Mouse (Mus musculus): ENCODE data around the gene Foxe1. TPM values are rescaled to one million over a fixed set of nuclear protein-coding genes. Genes with fewer than 3 reads are reported as not detected.
A peak's percentile ranks its signal among the peaks of the same experiment; 100 is the strongest.

Foxe1 gene
- total RNA-seq, 2 experiments from 2014 or later, result not detected

- ATAC-seq (replicated peaks; ENCODE audit: low FRiP score, low TSS enrichment, poor library complexity, severe bottlenecking), result peak; percentile 46; the same call in 1 of the 2 replicates
Measured at GRCm38 (mm10) chr4:46390390-46390970, 47.1 kb downstream of the Foxe1 start.

- no peak for ATAC-seq (replicated peaks; ENCODE audit: low FRiP score, low TSS enrichment, poor library complexity, severe bottlenecking)
Measured at GRCm38 (mm10) chr4:46394388-46394787, 51.0 kb downstream of the Foxe1 start.

GRCm38 (mm10) chr4:46395736-46396135 is 52.3 kb downstream of the Foxe1 start:
- ATAC-seq (replicated peaks; ENCODE audit: low FRiP score, low TSS enrichment, poor library complexity, severe bottlenecking), result peak; percentile 84

Other genes starting within 250 kb of the Foxe1 start
- 88.8 and 101 TPM in 2 replicates for gene Ncbp1, start 205.0 kb upstream of the Foxe1 start, total RNA-seq (2014; fragmentation: Nextera tagmentation)
- 108 and 126 TPM in 2 replicates for gene Ncbp1, start 205.0 kb upstream of the Foxe1 start, total RNA-seq (2017)
- gene Tstd2, start 204.9 kb upstream of the Foxe1 start, total RNA-seq (2014; fragmentation: Nextera tagmentation), result 27.6 and 33.4 TPM in 2 replicates
- gene Tstd2, start 204.9 kb upstream of the Foxe1 start, total RNA-seq (2017), result 39.8 and 41.0 TPM in 2 replicates
- 11.1 and 26.6 TPM in 2 replicates for gene Xpa, start 147.3 kb upstream of the Foxe1 start, total RNA-seq (2014; fragmentation: Nextera tagmentation)
- 32.6 and 60.5 TPM in 2 replicates for gene Xpa, start 147.3 kb upstream of the Foxe1 start, total RNA-seq (2017)
- gene Trmo, start 45.8 kb downstream of the Foxe1 start, total RNA-seq (2014; fragmentation: Nextera tagmentation), result 5.6 and 10.7 TPM in 2 replicates
- 8.9 and 11.4 TPM in 2 replicates for gene Trmo, start 45.8 kb downstream of the Foxe1 start, total RNA-seq (2017)
- gene Hemgn, start 69.9 kb downstream of the Foxe1 start, total RNA-seq (2014; fragmentation: Nextera tagmentation), result 120 and 199 TPM in 2 replicates
- 129 and 182 TPM in 2 replicates for gene Hemgn, start 69.9 kb downstream of the Foxe1 start, total RNA-seq (2017)
- gene Anp32b, start 107.3 kb downstream of the Foxe1 start, total RNA-seq (2014; fragmentation: Nextera tagmentation), result 736 and 1,006 TPM in 2 replicates
- gene Anp32b, start 107.3 kb downstream of the Foxe1 start, total RNA-seq (2017), result 180 and 265 TPM in 2 replicates
- 58.0 and 77.3 TPM in 2 replicates for gene Nans, start 145.6 kb downstream of the Foxe1 start, total RNA-seq (2014; fragmentation: Nextera tagmentation)
- 57.8 and 68.7 TPM in 2 replicates for gene Nans, start 145.6 kb downstream of the Foxe1 start, total RNA-seq (2017)
- gene Trim14, start 192.5 kb downstream of the Foxe1 start, total RNA-seq (2014; fragmentation: Nextera tagmentation), result 8.5 and 13.1 TPM in 2 replicates
- gene Trim14, start 192.5 kb downstream of the Foxe1 start, total RNA-seq (2017), result 7.3 and 8.1 TPM in 2 replicates

Measured in megakaryocyte-erythroid progenitor cell, adult 5-6 weeks (primary cell).